Mouse (Mus musculus) thymus, postnatal 10 days (tissue): ENCODE measurements around the gene Tex16.

Source experiments
- DNase-seq, 2 experiments: peaks; one replicate each; pipeline ENCODE4 v3.0.0; 2021; ENCODE audit warnings: low spot score in 2 of 2

Gene Tex16

GRCm38 (mm10) chrX:112010707-112011106 lies at the start of gene Tex16:
Tex16 (plus strand) TSS chrX:112011007.
- no peak for DNase-seq

GRCm38 (mm10) chrX:111999661-112000060 lies 11.1 kb upstream of the Tex16 start:
- DNase-seq = no peak
